Mouse (Mus musculus) ES-E14 (cell line): ENCODE results near the gene Gpr21. TPM values are rescaled to one million over a fixed set of nuclear protein-coding genes. Genes with fewer than 3 reads are reported as not detected.

Experiments used
- DNase-seq: peaks from one replicate; pipeline ENCODE4 v3.0.0-alpha.2; 2013; ENCODE audit warnings: low read depth, low spot score
- H3K27ac ChIP-seq: 2 replicates; pipeline ENCODE4 v1.5.1; 2012; ENCODE audit warnings: low read depth, mild to moderate bottlenecking, low read length, moderate library complexity, mixed read lengths; ENCODE audit not compliant: poor library complexity, insufficient read depth, severe bottlenecking
- H3K36me3 ChIP-seq: 2 replicates; pipeline ENCODE4 v1.6.1; 2012; ENCODE audit warnings: mild to moderate bottlenecking, low read length, moderate library complexity, mixed read lengths; ENCODE audit not compliant: control insufficient read depth, poor library complexity, insufficient read depth, severe bottlenecking
- H3K4me1 ChIP-seq, 2 experiments: fragments of 150-350 bp in 1 of 2; sonication (generic) in 1 of 2; 2 replicates each; pipeline ENCODE4 v1.6.1; 2012; ENCODE audit warnings: low read length in 2 of 2, mild to moderate bottlenecking in 1 of 2, mixed read lengths in 1 of 2; ENCODE audit not compliant: control insufficient read depth in 2 of 2, insufficient read depth in 2 of 2, poor library complexity in 1 of 2
- H3K4me3 ChIP-seq, 2 experiments: fragments of 150-350 bp in 1 of 2; sonication (generic) in 1 of 2; 2 replicates each; pipeline ENCODE4 v1.5.1; 2012; ENCODE audit warnings: low read length in 2 of 2, low read depth in 1 of 2, mild to moderate bottlenecking in 1 of 2, mixed read lengths in 1 of 2; ENCODE audit not compliant: insufficient read depth in 1 of 2, poor library complexity in 1 of 2, severe bottlenecking in 1 of 2
- H3K9ac ChIP-seq: 2 replicates; pipeline ENCODE4 v1.6.1; 2012; ENCODE audit warnings: low read depth, mild to moderate bottlenecking, low read length, mixed read lengths; ENCODE audit not compliant: poor library complexity, insufficient read depth, severe bottlenecking
- H3K9me3 ChIP-seq: fragments of 150-350 bp; sonication (generic); 2 replicates; pipeline ENCODE4 v1.6.1; 2012; ENCODE audit warnings: low read depth, mild to moderate bottlenecking, low read length; ENCODE audit not compliant: control insufficient read depth, insufficient read depth
- CHD2 ChIP-seq: IDR thresholded peaks from 2 replicates; pipeline ENCODE4 v1.6.1; 2014; ENCODE audit warnings: mild to moderate bottlenecking, low read depth, low read length, inconsistent platforms
- HCFC1 ChIP-seq: IDR thresholded peaks from 2 replicates; pipeline ENCODE4 v1.6.1; 2012; ENCODE audit warnings: low read length, inconsistent platforms, borderline replicate concordance; ENCODE audit not compliant: insufficient read depth
- MAFK ChIP-seq: IDR thresholded peaks from 2 replicates; pipeline ENCODE4 v1.6.1; 2014; ENCODE audit warnings: mild to moderate bottlenecking, low read depth, low read length, inconsistent platforms; ENCODE audit not compliant: insufficient read depth
- ZC3H11A ChIP-seq: IDR thresholded peaks from 2 replicates; pipeline ENCODE4 v1.6.1; 2012; ENCODE audit warnings: low read depth, mild to moderate bottlenecking, inconsistent platforms, low read length, borderline replicate concordance
- ZNF384 ChIP-seq: IDR thresholded peaks from 2 replicates; pipeline ENCODE4 v1.6.1; 2012; ENCODE audit warnings: low read depth, low read length, inconsistent platforms
- in situ Hi-C, 2 experiments: fragments of 600-800 bp; cut with MboI; formaldehyde crosslinking; loops; one replicate each; pipeline ENCODE4 v1.15.1; 2025; ENCODE audit warnings: low sequenced_read_pairs in 2 of 2, inconsistent platforms in 1 of 2; ENCODE audit not compliant: unreplicated experiment in 2 of 2
- total RNA-seq: library from RNA; depleted of rRNA; stranded (reverse); fragments of 300-350 nt; gene quantifications from 2 replicates; pipeline ENCODE4 v1.2.3, GENCODE M21; 2012; rRNA removed

Gpr21 gene
- 1.7 and 2.3 TPM in 2 replicates for total RNA-seq

GRCm38 (mm10) chr2:37516030-37516710 is at the start of gene Gpr21:
Gene Gpr21 (plus strand): TSS chr2:37516332.
- in situ Hi-C loops = no loop called here
- Histone ChIP-seq H3K4me3 (peak within 1 kb of the TSS; percentile 7 to 9; a peak in 2 of 4 replicates), H3K4me1 (peaks cover 0 to 6% of the 10 kb centered on the region in 2 experiments), H3K36me3 (peaks cover 10% of the 10 kb centered on the region), H3K27ac (no peak within 1 kb of the TSS), H3K9me3 (no peaks in the 10 kb centered on the region), H3K9ac (no peak within 1 kb of the TSS)
- TF ChIP-seq ZNF384 (no peak), CHD2 (no peak), MAFK (no peak), HCFC1 (no peak), ZC3H11A (no peak)
- peak; percentile 38 for DNase-seq

- in situ Hi-C loops = no loop called here
- Histone ChIP-seq H3K4me3 (no peak overlapping the region), H3K9me3 (no peaks in the 10 kb centered on the region), H3K27ac (no peak overlapping the region), H3K4me1 (no peaks in the 10 kb centered on the region), H3K36me3 (peaks cover 13% of the 10 kb centered on the region), H3K9ac (no peak overlapping the region)
- no peak for TF ChIP-seq CHD2
- no peak for TF ChIP-seq ZNF384
- TF ChIP-seq ZC3H11A = no peak
- no peak for TF ChIP-seq MAFK
- TF ChIP-seq HCFC1 = no peak
- DNase-seq = no peak
Observed at GRCm38 (mm10) chr2:37479559-37479958, 36.6 kb upstream of the Gpr21 start.

- in situ Hi-C loops = no loop called here
- Histone ChIP-seq H3K27ac (no peak overlapping the region), H3K4me3 (no peak overlapping the region), H3K9me3 (no peaks in the 10 kb centered on the region), H3K36me3 (peaks cover 16% of the 10 kb centered on the region), H3K4me1 (no peaks in the 10 kb centered on the region), H3K9ac (no peak overlapping the region)
- no peak for DNase-seq
- TF ChIP-seq CHD2 (no peak), ZC3H11A (no peak), MAFK (no peak), ZNF384 (no peak), HCFC1 (no peak)
Observed at GRCm38 (mm10) chr2:37480039-37480438, 36.1 kb upstream of the Gpr21 start.

GRCm38 (mm10) chr2:37484165-37484564 is 32.0 kb upstream of the Gpr21 start:
- Histone ChIP-seq H3K4me1 (no peaks in the 10 kb centered on the region), H3K4me3 (no peak overlapping the region), H3K9me3 (no peaks in the 10 kb centered on the region), H3K9ac (no peak overlapping the region), H3K27ac (no peak overlapping the region), H3K36me3 (peaks cover 7% of the 10 kb centered on the region)
- TF ChIP-seq ZNF384 (no peak), MAFK (no peak), CHD2 (no peak), ZC3H11A (no peak), HCFC1 (no peak)
- no peak for DNase-seq
- in situ Hi-C loops = no loop called here

- peak; percentile 35 for DNase-seq
- H3K4me3 ChIP-seq = no peak overlapping the region
- no peaks in the 10 kb centered on the region for H3K4me1 ChIP-seq
- no peak overlapping the region for H3K9ac ChIP-seq
- H3K27ac ChIP-seq = no peak overlapping the region
- in situ Hi-C loops = no loop called here
- no peaks in the 10 kb centered on the region for H3K9me3 ChIP-seq
- H3K36me3 ChIP-seq = peaks cover 7% of the 10 kb centered on the region
- TF ChIP-seq ZC3H11A (no peak), ZNF384 (peak; percentile 68; the same call in 1 of the 2 replicates), HCFC1 (no peak), CHD2 (no peak), MAFK (no peak)
Observed at GRCm38 (mm10) chr2:37485370-37485769, 30.8 kb upstream of the Gpr21 start.
